Mouse (Mus musculus) T-helper 17 cell (primary cell): ENCODE data around the gene Rnd2.
"Not testable (repeated sequence)": the region's sequence is repeated elsewhere in the genome, so short reads cannot be mapped to it uniquely, and the experiment has no call there.

Source experiments
- in situ Hi-C, 2 experiments: fragments of 300-600 bp; cut with MboI, MseI; formaldehyde crosslinking; loops; 1 replicate in 1 of 2; 2 replicates in 1 of 2; pipeline ENCODE4 v1.15.1; 2025; ENCODE audit warnings: high pct_unique_total_duplicates in 2 of 2

The Rnd2 gene

GRCm38 (mm10) chr11:101464211-101465100 lies at the start of gene Rnd2:
Gene Rnd2, plus strand, starts transcription at chr11:101464999.
- in situ Hi-C loops: no loop called here

- in situ Hi-C loops: no loop called here
Observed at GRCm38 (mm10) chr11:101415306-101415705, 49.5 kb upstream of the Rnd2 start.

DNA sequence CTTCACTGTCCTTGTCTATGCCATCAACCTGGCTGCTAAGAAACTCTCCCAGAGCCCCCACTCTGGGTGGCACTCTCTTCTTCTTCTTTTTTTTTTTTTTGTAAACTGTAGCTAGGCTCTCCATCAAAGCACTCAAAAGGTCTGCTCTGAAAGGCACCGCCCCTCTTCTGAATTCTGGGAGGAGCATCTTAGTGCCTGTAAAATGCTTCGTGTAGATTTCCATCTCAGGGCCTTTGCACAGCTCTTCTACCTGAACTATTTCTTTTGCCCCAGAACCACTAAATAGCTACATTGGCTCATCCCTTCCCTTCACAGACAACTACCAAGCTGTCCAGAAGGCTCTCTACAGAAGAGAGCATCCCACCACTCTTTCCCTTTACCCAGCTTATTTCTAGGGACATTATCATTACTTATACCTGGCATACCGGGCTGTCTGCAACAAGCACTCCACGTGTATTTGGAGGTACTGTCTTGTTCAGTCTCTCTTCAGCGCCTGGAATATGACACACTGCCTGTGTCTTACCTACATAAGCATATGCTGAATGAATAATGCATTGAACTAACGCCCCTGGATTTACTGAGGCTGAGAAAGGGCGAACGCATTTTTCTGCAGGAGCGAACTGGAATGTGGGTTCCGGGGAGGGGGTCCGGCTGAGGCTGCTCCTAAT lies 48.2 kb upstream of the Rnd2 start:
- in situ Hi-C loops: no loop called here

- in situ Hi-C loops: no loop called here
Observed at GRCm38 (mm10) chr11:101417101-101417855, 47.5 kb upstream of the Rnd2 start, which contains the start of gene Aarsd1. Gene Aarsd1, minus strand, starts transcription at chr11:101417615.

DNA sequence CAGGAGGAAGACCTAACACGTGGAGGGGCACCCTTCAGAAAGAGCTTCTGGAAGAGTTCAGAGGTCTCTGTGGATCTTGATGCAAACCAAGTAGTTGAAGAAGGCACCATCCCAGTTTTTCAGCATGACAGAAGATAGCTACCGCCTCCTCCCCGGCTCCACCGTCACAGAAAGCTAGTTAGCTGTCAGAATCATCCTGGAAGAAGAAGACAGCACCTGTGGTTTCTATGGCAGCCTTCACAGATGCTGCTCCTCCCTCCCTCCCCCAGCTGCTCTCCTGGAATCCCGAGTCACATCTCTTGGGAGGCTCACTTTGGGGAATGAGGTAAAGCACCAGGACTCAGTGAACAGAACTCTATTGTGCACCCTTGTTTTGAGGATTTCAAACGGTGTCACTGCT lies 45.8 kb upstream of the Rnd2 start:
- in situ Hi-C loops: no loop called here

DNA sequence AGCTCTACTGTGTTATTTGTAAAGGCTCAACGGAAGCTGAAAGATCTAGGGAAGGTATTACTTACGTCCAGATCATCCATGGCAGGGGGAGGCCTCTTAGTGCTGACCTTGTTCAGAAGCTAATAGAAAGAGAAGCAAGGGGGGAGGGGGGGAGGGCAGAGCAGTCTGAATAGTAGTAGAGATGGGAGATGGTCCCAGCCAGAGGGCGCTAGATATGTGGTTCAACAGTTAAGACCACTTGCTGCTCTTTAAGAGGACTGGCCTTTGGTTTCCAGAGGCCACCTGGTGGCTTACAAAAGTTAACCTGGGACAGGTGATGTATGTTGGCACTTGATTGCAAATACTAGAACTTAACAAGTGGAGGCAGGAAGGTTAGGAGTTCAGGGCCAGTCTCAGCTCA lies 45.2 kb upstream of the Rnd2 start:
- in situ Hi-C loops: no loop called here

DNA sequence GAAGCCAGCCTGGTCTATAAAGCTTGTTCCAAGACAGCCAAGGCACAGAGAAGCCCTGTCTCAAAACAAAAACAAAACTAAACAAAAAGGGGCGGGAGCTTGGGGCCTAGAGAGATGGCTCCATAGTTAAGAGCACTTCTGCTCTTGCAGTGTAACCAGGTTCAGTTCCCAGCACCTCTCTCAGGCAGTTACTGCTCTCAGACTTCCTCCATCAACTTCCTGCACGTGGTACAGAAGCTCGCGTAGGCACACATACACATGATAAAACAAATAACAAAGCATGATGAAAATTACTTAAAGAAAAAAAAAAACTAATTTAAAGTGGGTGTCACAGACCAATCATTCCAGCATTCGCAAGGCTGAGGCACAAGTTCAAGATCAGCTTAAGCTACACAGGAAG lies 44.7 kb upstream of the Rnd2 start:
- in situ Hi-C loops: no loop called here

GRCm38 (mm10) chr11:101424105-101424851 lies 40.5 kb upstream of the Rnd2 start, which contains the start of gene Gm27029:
Gene Gm27029, minus strand, starts transcription at chr11:101424796.
- in situ Hi-C loops: no loop called here

- in situ Hi-C loops: no loop called here
Observed at GRCm38 (mm10) chr11:101424925-101425813, 39.6 kb upstream of the Rnd2 start, which contains the start of the genes Rundc1 and Ptges3l. Gene Rundc1, plus strand, starts transcription at chr11:101425085. Gene Ptges3l, minus strand, starts transcription at chr11:101425333.

DNA sequence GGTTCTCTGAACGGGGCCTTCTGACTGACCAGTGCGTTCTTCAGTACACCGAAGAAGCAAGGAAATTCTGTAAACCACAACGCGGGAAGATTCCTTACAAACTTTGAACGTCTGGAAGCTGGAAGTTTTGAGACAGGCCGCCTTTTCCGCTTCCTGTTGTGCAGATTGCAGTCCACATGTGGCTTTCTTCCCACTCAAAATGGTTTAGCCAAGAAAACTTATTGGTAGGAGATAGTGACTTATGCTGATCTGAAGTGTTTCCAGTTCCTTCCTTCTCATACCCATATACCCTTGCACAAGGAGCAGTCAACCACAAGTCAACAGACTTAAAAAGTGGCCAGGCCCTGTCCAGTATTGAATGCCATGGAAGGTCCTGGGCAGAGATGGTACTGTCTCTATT lies 38.6 kb upstream of the Rnd2 start:
- in situ Hi-C loops: no loop called here

GRCm38 (mm10) chr11:101431327-101431726 lies 33.5 kb upstream of the Rnd2 start:
- in situ Hi-C loops: no loop called here

DNA sequence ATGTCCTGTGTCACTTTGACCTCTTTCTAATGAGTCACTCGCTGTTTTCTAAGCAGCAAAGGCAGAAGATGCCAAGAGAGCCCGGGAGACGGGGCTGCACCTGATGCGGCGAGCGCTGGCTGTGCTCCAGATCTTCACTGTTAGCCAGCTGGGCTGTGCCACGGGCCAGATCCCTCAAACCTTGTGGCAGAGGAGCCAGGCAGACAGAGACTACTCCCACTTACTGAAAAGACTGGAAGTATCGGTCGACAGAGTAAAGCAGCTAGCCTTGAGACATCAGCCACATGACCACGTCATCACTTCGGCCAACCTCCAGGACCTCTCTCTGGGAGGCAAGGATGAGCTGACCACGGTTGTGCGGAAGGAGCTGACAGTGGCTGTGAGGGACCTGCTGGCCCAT lies 31.4 kb upstream of the Rnd2 start:
- in situ Hi-C loops: no loop called here

DNA sequence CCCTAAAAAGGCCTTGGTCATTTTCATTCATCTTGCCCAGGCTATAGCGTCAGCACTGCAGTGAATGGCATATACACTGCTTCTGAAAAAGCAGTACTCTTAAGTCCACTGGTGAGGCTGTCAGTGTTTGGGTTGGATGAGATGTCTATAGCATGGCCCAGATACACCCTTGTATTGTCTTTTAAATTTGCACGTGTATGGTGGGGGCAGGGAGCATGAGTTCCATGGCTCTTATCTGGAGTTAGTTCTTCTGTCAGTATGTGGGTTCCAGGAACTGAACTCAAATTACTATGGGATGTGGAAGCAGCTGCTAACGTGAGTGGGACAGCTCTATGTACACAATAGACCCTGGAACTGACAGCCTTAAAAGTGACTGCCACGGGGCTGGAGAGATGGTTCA lies 29.0 kb upstream of the Rnd2 start:
- in situ Hi-C loops: no loop called here

GRCm38 (mm10) chr11:101436916-101437315 lies 27.9 kb upstream of the Rnd2 start:
- in situ Hi-C loops: no loop called here

- in situ Hi-C loops: not testable (repeated sequence)
Observed at GRCm38 (mm10) chr11:101438006-101438405, 26.8 kb upstream of the Rnd2 start.

GRCm38 (mm10) chr11:101441450-101442126 lies 23.2 kb upstream of the Rnd2 start:
- in situ Hi-C loops: not testable (repeated sequence)

- in situ Hi-C loops: no loop called here
Observed at GRCm38 (mm10) chr11:101442127-101442693, 22.6 kb upstream of the Rnd2 start, which contains the start of gene Rpl27. Gene Rpl27, plus strand, starts transcription at chr11:101442298.

GRCm38 (mm10) chr11:101442760-101443159 lies 22.0 kb upstream of the Rnd2 start:
- in situ Hi-C loops: no loop called here

- in situ Hi-C loops: no loop called here
Observed at GRCm38 (mm10) chr11:101446319-101446718, 18.5 kb upstream of the Rnd2 start.
